Mouse (Mus musculus): ENCODE results near the gene Zfp52. TPM values are rescaled to one million over a fixed set of nuclear protein-coding genes. Genes with fewer than 3 reads are reported as not detected.

The Zfp52 gene
- polyA plus RNA-seq, 1 experiment, result 0.31 TPM

DNA sequence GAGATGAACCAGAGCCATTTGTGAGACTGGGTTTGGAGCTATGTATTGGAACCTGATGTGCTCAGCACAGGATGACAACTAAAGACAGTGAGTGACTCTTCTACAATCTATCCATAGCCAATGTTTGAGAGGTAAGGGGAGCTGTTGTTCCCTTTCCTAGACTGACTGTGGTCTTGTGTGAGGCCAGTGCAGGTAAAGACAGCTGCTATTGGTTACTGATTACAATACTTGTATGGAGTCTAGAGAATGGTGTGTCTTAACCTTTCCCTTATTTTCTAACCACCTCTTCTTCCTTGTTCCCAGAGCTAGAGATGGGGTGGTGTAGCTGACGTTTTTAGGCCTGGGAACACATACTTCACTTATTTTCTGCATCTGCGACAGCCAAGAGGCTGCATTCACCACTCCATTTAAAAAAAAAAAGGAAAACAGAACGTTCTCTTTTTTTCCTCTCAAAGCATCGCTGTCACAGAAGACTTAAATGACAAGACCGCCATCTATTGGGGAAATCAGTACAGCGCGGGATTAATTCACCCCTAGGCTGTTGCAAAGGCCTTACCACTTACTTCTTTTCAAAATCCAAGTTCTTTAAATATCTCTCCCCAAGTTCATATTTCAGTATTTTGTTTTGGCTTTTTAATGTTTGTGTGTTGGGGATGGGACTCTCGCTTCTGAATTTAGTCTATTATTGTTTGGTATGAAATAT lies 19.8 kb upstream of the Zfp52 start:
- Histone ChIP-seq H3K27me3 (ENCODE audit: control insufficient read depth, insufficient read depth, low read length) (no peaks in the 10 kb centered on the region), H3K27ac (ENCODE audit: control insufficient read depth, insufficient read depth, low read depth, low read length) (no peak overlapping the region), H3K4me3 (ENCODE audit: control insufficient read depth, low read depth, low read length) (no peak overlapping the region), H3K36me3 (ENCODE audit: control insufficient read depth, insufficient read depth, low read length) (no peaks in the 10 kb centered on the region), H3K4me1 (ENCODE audit: control insufficient read depth, insufficient read depth, low read length) (peaks cover 4% of the 10 kb centered on the region)
- TF ChIP-seq POLR2A (IDR thresholded peaks at IDR 0.05; ENCODE audit: control insufficient read depth, low read depth, low read length), result no peak
- TF ChIP-seq CTCF (IDR thresholded peaks at IDR 0.05; ENCODE audit: control insufficient read depth, insufficient read depth, insufficient replicate concordance, low read depth, low read length), result no peak

DNA sequence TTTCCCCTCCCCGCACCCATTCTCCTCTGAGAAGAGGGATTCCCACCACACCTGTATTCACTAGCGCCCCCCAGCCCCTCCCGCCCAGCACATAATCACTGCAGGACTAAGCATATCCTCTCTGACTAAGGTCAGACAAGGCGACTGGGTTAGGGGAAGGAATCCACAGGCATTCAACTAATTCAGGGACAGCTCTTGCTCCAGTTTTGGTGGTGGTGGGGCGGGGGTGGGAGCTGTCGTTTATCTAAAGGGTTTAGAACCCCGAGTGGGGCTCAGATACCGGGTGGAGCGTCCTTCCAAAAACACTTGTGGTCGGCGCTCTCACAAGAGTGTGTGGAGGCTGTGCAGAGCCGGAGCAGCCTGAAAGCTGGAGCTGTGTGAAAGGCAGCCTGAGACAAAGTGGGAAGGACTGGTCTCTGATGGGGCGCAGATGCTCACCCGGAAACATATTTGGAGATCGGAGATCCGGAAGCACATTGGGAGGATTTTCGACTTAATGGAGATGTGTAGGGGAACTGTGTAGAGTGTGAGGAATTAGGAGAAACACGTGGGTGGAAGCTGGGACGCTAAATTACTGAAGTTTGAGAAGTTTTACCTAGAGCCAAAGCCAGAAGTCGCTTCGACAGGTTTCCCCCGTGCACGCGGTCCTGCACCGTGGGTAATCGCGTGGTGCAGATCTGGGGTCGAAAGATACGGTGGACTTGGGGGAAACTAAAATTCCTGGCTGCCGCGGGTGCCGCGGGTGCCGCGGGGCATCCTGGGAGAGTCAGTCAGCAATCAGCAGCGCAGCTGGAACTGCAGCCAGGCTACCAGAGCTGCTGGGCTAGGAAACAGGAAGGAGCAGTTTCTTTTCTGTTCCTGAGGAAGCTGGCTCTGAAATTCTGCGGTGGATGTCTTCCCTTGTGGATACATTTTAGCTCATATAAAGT lies 18.9 kb upstream of the Zfp52 start:
- Histone ChIP-seq H3K4me3 (ENCODE audit: control insufficient read depth, low read depth, low read length) (peak overlapping the region; percentile 75), H3K4me1 (ENCODE audit: control insufficient read depth, insufficient read depth, low read length) (peaks cover 4% of the 10 kb centered on the region), H3K27ac (ENCODE audit: control insufficient read depth, insufficient read depth, low read depth, low read length) (peak overlapping the region; percentile 41), H3K27me3 (ENCODE audit: control insufficient read depth, insufficient read depth, low read length) (no peaks in the 10 kb centered on the region), H3K36me3 (ENCODE audit: control insufficient read depth, insufficient read depth, low read length) (no peaks in the 10 kb centered on the region)
- TF ChIP-seq CTCF (IDR thresholded peaks at IDR 0.05; ENCODE audit: control insufficient read depth, insufficient read depth, insufficient replicate concordance, low read depth, low read length) (no peak), POLR2A (IDR thresholded peaks at IDR 0.05; ENCODE audit: control insufficient read depth, low read depth, low read length) (peak; percentile 37; the same call in 1 of the 2 replicates)

DNA sequence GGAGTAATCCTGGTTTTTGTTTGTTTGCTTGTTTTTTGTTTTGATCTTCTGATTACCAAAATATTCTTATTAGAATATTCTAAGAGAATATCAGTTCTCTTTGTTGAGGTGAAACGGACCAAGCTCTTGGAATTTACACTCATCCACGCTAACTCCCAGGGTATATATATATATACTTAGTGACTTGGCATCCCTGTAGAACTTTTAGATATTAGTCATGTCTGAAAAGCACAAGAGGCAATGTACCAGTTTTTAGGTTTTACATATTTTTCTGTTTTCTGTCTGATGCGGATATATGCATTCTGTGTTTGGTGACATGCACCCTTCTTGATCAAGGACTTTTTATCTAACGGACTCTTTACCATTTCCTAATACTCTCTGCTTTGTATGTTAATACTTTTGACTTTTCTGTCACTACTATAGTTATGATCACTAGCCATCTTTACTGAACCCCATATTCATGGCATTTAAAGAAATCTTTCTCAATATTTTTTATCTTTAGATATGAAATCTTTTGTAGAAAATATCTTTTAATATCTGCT lies 18.1 kb upstream of the Zfp52 start:
- peaks cover 4% of the 10 kb centered on the region for H3K4me1 ChIP-seq (ENCODE audit: control insufficient read depth, insufficient read depth, low read length)
- no peaks in the 10 kb centered on the region for H3K36me3 ChIP-seq (ENCODE audit: control insufficient read depth, insufficient read depth, low read length)
- H3K4me3 ChIP-seq (ENCODE audit: control insufficient read depth, low read depth, low read length), result no peak overlapping the region; the same call in 1 of the 2 replicates
- H3K27me3 ChIP-seq (ENCODE audit: control insufficient read depth, insufficient read depth, low read length), result no peaks in the 10 kb centered on the region
- H3K27ac ChIP-seq (ENCODE audit: control insufficient read depth, insufficient read depth, low read depth, low read length), result no peak overlapping the region
- TF ChIP-seq POLR2A (IDR thresholded peaks at IDR 0.05; ENCODE audit: control insufficient read depth, low read depth, low read length), result no peak
- TF ChIP-seq CTCF (IDR thresholded peaks at IDR 0.05; ENCODE audit: control insufficient read depth, insufficient read depth, insufficient replicate concordance, low read depth, low read length), result no peak

DNA sequence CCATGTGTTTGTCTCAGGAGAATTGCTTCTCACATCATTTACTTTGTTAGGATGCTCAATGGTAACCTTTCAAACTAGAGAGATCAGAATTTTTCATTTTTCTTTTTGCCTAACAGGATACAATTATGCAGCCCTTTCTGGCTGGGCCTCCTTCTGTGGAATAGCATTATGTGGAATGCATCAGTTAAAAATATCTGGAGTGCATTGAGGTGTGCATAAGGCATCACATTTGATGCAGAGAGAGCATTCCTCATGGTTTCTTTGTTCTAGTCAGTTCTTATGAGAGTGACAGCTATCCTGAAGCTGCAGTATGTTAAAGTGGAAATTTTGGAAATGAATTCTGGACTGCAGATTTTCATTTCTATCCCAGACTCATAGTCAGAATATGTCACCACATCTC lies 9.1 kb upstream of the Zfp52 start:
- Histone ChIP-seq H3K36me3 (ENCODE audit: control insufficient read depth, insufficient read depth, low read length) (no peaks in the 10 kb centered on the region), H3K4me3 (ENCODE audit: control insufficient read depth, low read depth, low read length) (no peak overlapping the region), H3K4me1 (ENCODE audit: control insufficient read depth, insufficient read depth, low read length) (no peaks in the 10 kb centered on the region), H3K27me3 (ENCODE audit: control insufficient read depth, insufficient read depth, low read length) (no peaks in the 10 kb centered on the region), H3K27ac (ENCODE audit: control insufficient read depth, insufficient read depth, low read depth, low read length) (no peak overlapping the region)
- TF ChIP-seq CTCF (IDR thresholded peaks at IDR 0.05; ENCODE audit: control insufficient read depth, insufficient read depth, insufficient replicate concordance, low read depth, low read length) (no peak), POLR2A (IDR thresholded peaks at IDR 0.05; ENCODE audit: control insufficient read depth, low read depth, low read length) (no peak)

DNA sequence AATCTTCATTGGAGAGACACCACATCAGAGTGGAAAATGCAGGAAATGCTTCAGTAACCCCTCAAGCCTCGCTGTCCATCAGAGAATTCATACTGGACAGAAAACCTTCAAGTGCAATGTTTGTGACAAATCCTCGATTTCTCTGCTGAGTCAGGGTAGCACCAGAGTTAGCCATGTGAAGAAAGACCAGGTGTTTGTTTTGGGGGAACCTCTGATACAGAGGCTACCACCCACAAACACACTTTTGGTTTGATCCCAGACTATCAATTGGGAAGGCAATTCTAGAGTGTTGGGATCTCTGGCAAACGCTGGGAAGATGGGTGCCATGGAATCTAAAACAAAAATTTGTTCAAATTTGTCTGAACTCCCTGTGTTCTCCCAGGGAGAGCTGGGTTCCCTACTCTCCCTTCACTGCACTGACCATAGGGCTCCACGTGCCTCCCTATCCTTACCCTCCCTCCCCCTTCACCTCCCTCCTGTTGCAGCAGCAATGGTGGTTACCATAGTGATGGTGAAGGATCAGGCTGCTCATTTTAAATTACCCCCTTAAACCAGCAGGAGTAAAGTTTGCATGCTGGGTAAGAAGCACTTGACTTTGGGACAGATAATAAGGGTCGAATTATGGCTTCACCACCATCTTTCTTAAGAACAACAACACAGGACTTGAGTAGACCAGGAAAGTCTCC lies 4.6 kb upstream of the Zfp52 start:
- TF ChIP-seq POLR2A (IDR thresholded peaks at IDR 0.05; ENCODE audit: control insufficient read depth, low read depth, low read length) (no peak), CTCF (IDR thresholded peaks at IDR 0.05; ENCODE audit: control insufficient read depth, insufficient read depth, insufficient replicate concordance, low read depth, low read length) (no peak)
- Histone ChIP-seq H3K4me1 (ENCODE audit: control insufficient read depth, insufficient read depth, low read length) (peaks cover 10% of the 10 kb centered on the region), H3K27me3 (ENCODE audit: control insufficient read depth, insufficient read depth, low read length) (no peaks in the 10 kb centered on the region), H3K36me3 (ENCODE audit: control insufficient read depth, insufficient read depth, low read length) (no peaks in the 10 kb centered on the region), H3K27ac (ENCODE audit: control insufficient read depth, insufficient read depth, low read depth, low read length) (no peak overlapping the region), H3K4me3 (ENCODE audit: control insufficient read depth, low read depth, low read length) (no peak overlapping the region)

DNA sequence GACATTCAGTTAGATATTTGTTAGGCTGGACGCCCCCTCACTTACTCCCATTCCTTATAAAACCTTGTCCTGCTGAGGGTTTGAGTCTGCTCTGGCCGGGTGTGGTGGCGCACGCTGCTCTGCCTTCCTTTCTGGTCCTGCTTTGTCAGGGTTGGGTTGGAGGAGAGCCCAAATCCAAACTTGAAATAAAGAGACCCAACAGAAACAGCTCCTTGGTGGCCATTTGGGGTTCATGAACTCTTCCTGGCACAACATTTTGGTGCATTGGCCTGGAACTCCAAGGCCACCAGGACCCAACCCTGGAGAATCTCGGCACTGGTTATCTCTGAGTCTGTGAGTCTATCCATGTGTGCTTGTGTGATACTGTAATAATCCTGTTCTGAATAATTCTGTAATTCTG lies 3.7 kb upstream of the Zfp52 start:
- peaks cover 10% of the 10 kb centered on the region for H3K4me1 ChIP-seq (ENCODE audit: control insufficient read depth, insufficient read depth, low read length)
- peak overlapping the region; percentile 79 for H3K27ac ChIP-seq (ENCODE audit: control insufficient read depth, insufficient read depth, low read depth, low read length)
- H3K27me3 ChIP-seq (ENCODE audit: control insufficient read depth, insufficient read depth, low read length), result no peaks in the 10 kb centered on the region
- peak overlapping the region; percentile 82 for H3K4me3 ChIP-seq (ENCODE audit: control insufficient read depth, low read depth, low read length)
- no peaks in the 10 kb centered on the region for H3K36me3 ChIP-seq (ENCODE audit: control insufficient read depth, insufficient read depth, low read length)
- TF ChIP-seq POLR2A (IDR thresholded peaks at IDR 0.05; ENCODE audit: control insufficient read depth, low read depth, low read length) (no peak), CTCF (IDR thresholded peaks at IDR 0.05; ENCODE audit: control insufficient read depth, insufficient read depth, insufficient replicate concordance, low read depth, low read length) (no peak)
